Mouse (Mus musculus) liver, embryonic 14.5 days (tissue): Measurements from ENCODE around the gene Tyw1.

ENCODE experiments used
- CTCF ChIP-seq: IDR thresholded peaks from 2 replicates; pipeline ENCODE4 v1.5.1; 2016; ENCODE audit warnings: antibody characterized with exemption, low read depth, control low read depth
- EP300 ChIP-seq: IDR thresholded peaks from 2 replicates; pipeline ENCODE4 v1.6.1; 2016; ENCODE audit warnings: antibody characterized with exemption, low read depth

DNA sequence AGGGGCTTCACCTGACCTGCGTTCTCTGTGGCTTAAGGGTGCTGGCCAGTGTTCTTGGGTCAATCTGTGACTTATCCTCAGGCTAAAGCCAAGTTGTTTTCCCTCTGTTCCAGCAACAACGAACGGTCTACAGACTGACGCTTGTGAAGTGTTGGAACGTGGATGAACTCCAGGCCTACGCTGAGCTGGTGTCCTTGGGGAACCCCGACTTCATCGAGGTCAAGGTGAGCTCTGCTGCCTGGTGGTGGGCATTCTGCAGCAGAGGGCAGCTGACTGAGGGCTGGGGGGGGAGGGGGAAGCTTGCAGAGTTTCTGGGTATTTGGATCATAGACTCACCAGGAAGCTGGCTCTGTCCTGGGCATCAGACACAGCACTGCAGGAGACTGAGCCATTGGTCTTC lies 70.1 kb downstream of the Tyw1 start:
- TF ChIP-seq CTCF (no peak), EP300 (no peak)
